Mouse (Mus musculus): ENCODE measurements around the gene Ache. TPM values are rescaled to one million over a fixed set of nuclear protein-coding genes. Genes with fewer than 3 reads are reported as not detected.

Gene Ache
- total RNA-seq, 4 experiments from 2014 or later: 61.0 to 73.5 (median 63.6) TPM

GRCm38 (mm10) chr5:137295296-137295695, 8.0 kb downstream of the Ache start:
- no peak for DNase-seq (ENCODE audit: low spot score in 2 of 2)

GRCm38 (mm10) chr5:137295712-137296111, 8.4 kb downstream of the Ache start:
- DNase-seq (ENCODE audit: low spot score in 2 of 2): no peak

GRCm38 (mm10) chr5:137297126-137297525, 9.8 kb downstream of the Ache start:
- DNase-seq (ENCODE audit: low spot score in 2 of 2): no peak

- no peak for DNase-seq (ENCODE audit: low spot score in 2 of 2)
Measured at GRCm38 (mm10) chr5:137299240-137299639, 11.9 kb downstream of the Ache start.

GRCm38 (mm10) chr5:137301253-137301652, 13.9 kb downstream of the Ache start:
- DNase-seq (ENCODE audit: low spot score in 2 of 2): no peak

- DNase-seq (ENCODE audit: low spot score in 2 of 2): no peak
Measured at GRCm38 (mm10) chr5:137303609-137304008, 16.3 kb downstream of the Ache start.

GRCm38 (mm10) chr5:137304165-137304564, 16.8 kb downstream of the Ache start:
- DNase-seq (ENCODE audit: low spot score in 2 of 2): no peak

GRCm38 (mm10) chr5:137304816-137305215, 17.5 kb downstream of the Ache start:
- no peak for DNase-seq (ENCODE audit: low spot score in 2 of 2)

GRCm38 (mm10) chr5:137305822-137306221, 18.5 kb downstream of the Ache start:
- DNase-seq (ENCODE audit: low spot score in 2 of 2): no peak

GRCm38 (mm10) chr5:137306439-137307005, 19.2 kb downstream of the Ache start:
- DNase-seq (ENCODE audit: low spot score in 2 of 2): no peak

- peak; percentile 93 for DNase-seq (ENCODE audit: low spot score in 2 of 2)
Measured at GRCm38 (mm10) chr5:137307071-137307912, 20.0 kb downstream of the Ache start, which contains the start of gene Srrt. Srrt (minus strand) TSS chr5:137307674.

- DNase-seq (ENCODE audit: low spot score in 2 of 2): no peak
Measured at GRCm38 (mm10) chr5:137308356-137308755, 21.0 kb downstream of the Ache start.

- DNase-seq (ENCODE audit: low spot score in 2 of 2): no peak
Measured at GRCm38 (mm10) chr5:137313466-137314192, 26.3 kb downstream of the Ache start.

GRCm38 (mm10) chr5:137314193-137315083, 27.1 kb downstream of the Ache start, which contains the start of gene Trip6:
Trip6 (minus strand) TSS chr5:137314404.
- DNase-seq (ENCODE audit: low spot score in 2 of 2): no peak

GRCm38 (mm10) chr5:137315084-137315903, 28.0 kb downstream of the Ache start:
- DNase-seq (ENCODE audit: low spot score in 2 of 2): no peak

GRCm38 (mm10) chr5:137317361-137317760, 30.0 kb downstream of the Ache start:
- DNase-seq (ENCODE audit: low spot score in 2 of 2): no peak

GRCm38 (mm10) chr5:137318570-137318969, 31.3 kb downstream of the Ache start:
- no peak for DNase-seq (ENCODE audit: low spot score in 2 of 2)

GRCm38 (mm10) chr5:137320996-137321395, 33.7 kb downstream of the Ache start:
- no peak for DNase-seq (ENCODE audit: low spot score in 2 of 2)

- DNase-seq (ENCODE audit: low spot score in 2 of 2): no peak
Measured at GRCm38 (mm10) chr5:137330910-137331309, 43.6 kb downstream of the Ache start.

- DNase-seq (ENCODE audit: low spot score in 2 of 2): no peak
Measured at GRCm38 (mm10) chr5:137332857-137333511, 45.7 kb downstream of the Ache start.

All from layer of hippocampus, adult 8-10 months (tissue).